In the genomic region with DNA sequence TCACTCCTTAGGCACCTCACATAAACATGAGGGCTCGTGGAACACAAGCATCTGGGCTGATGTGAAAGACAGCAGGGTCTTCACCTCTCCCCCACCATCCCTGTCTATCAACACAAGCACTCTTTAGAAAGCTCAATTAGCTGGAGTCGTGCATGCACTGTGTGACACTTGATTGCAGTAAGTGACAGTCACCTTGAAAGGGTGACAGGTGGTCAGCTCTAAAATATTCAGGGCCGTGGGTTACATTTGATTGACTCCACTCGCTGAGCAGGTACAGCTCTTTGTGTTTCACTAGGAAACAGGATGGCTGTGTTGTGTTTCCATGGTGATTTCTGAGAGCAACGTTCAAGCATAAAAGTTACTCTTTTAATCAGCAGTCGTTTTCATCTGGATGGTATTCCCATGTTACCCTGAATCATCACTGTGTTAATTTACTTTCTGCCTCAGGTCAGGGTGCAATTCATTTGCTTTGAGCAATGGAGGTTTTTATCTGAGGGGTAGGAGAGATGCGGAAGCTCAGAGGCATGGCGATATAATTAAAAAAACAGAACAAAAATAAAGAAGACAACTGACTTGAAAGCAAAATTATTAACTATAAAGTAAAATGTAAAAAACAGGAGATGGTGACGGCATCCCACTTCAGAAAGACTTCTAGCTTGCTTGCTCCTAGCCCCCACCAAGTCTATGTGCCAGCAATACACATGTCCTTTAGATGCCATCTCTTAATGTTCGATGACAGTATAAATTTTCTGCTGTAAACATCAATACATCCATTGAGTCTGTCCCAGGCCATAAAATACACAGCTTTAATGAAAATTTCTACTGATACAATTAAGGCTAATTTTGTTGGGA, we compare ENCODE assay signal across 15 mouse cellular contexts.
DNase-seq lines count a peak whose midpoint lies in the region; ATAC-seq lines count a peak whose summit lies in the region.
"Had no signal": no experiment of that assay in that cellular context is flagged by ENCODE, and none has a peak within 500 bp of the region (broad histone marks: within the 10 kb centered on the region; RNA-seq: fewer than 3 reads in every experiment).

No protein-coding gene starts in this region.

- peak; percentile 27; the same call in 1 of the 2 replicates for ATAC-seq in neural tube, embryonic 11.5 days (ENCODE audit: insufficient read depth, low FRiP score, low TSS enrichment)
- ATAC-seq in hindbrain, embryonic 15.5 days (ENCODE audit: low FRiP score, low read depth): peak; percentile 68
- peak; percentile 68; the same call in 1 of the 2 replicates for ATAC-seq in neural tube, embryonic 12.5 days (ENCODE audit: low FRiP score, low read depth)
- ATAC-seq in erythroblast, adult 5-6 weeks (replicated peaks; ENCODE audit: low FRiP score, poor library complexity, severe bottlenecking): no peak

- 75% methylated on average over 10 of the region's 10 CpGs for WGBS in neural tube, embryonic 11.5 days
- 36% methylated on average over 10 of the region's 10 CpGs for WGBS in hindbrain, embryonic 15.5 days
- 73% methylated on average over 10 of the region's 10 CpGs for whole genome bisulfite sequencing in neural tube, embryonic 12.5 days

- no peaks in the 10 kb centered on the region for H3K36me3 ChIP-seq in neural tube, embryonic 11.5 days (ENCODE audit: control insufficient read depth, insufficient read depth, low read length)
- H3K36me3 ChIP-seq in hindbrain, embryonic 15.5 days: peaks cover 2% of the 10 kb centered on the region; the same call in 1 of the 2 replicates
- no peaks in the 10 kb centered on the region for H3K36me3 ChIP-seq in neural tube, embryonic 12.5 days

- H3K4me3 ChIP-seq in neural tube, embryonic 11.5 days (ENCODE audit: low read depth, low read length): no peak overlapping the region
- H3K4me3 ChIP-seq in hindbrain, embryonic 15.5 days: no peak overlapping the region
- no peak overlapping the region for H3K4me3 ChIP-seq in neural tube, embryonic 12.5 days
- H3K4me3 ChIP-seq: heart, embryonic 13.5 days; limb, embryonic 15.5 days had no signal

- H3K27me3 ChIP-seq in neural tube, embryonic 11.5 days (ENCODE audit: control insufficient read depth, insufficient read depth, low read length): no peaks in the 10 kb centered on the region
- H3K27me3 ChIP-seq in hindbrain, embryonic 15.5 days: no peaks in the 10 kb centered on the region
- H3K27me3 ChIP-seq in neural tube, embryonic 12.5 days (replicated peaks): no peaks in the 10 kb centered on the region
- H3K27me3 ChIP-seq: heart, embryonic 13.5 days; limb, embryonic 15.5 days had no signal

- H3K27ac ChIP-seq in neural tube, embryonic 11.5 days (ENCODE audit: low read depth, low read length): no peak overlapping the region
- peak overlapping the region; percentile 16 for H3K27ac ChIP-seq in hindbrain, embryonic 15.5 days (replicated peaks)
- H3K27ac ChIP-seq in neural tube, embryonic 12.5 days: no peak overlapping the region
- H3K27ac ChIP-seq: heart, embryonic 13.5 days; limb, embryonic 15.5 days had no signal

- no peaks in the 10 kb centered on the region for H3K9me3 ChIP-seq in neural tube, embryonic 11.5 days (ENCODE audit: control insufficient read depth, low read length)
- H3K9me3 ChIP-seq in hindbrain, embryonic 15.5 days: no peaks in the 10 kb centered on the region
- no peaks in the 10 kb centered on the region for H3K9me3 ChIP-seq in neural tube, embryonic 12.5 days
- H3K9me3 ChIP-seq: limb, embryonic 15.5 days had no signal

- no peaks in the 10 kb centered on the region for H3K4me1 ChIP-seq in neural tube, embryonic 11.5 days (ENCODE audit: control insufficient read depth, insufficient read depth, low read length)
- peaks cover 34% of the 10 kb centered on the region for H3K4me1 ChIP-seq in hindbrain, embryonic 15.5 days (replicated peaks)
- no peaks in the 10 kb centered on the region for H3K4me1 ChIP-seq in neural tube, embryonic 12.5 days

- H3K9ac ChIP-seq in neural tube, embryonic 11.5 days (ENCODE audit: low read length): no peak overlapping the region
- no peak overlapping the region for H3K9ac ChIP-seq in hindbrain, embryonic 15.5 days
- no peak overlapping the region for H3K9ac ChIP-seq in neural tube, embryonic 12.5 days
- H3K9ac ChIP-seq: heart, embryonic 13.5 days; limb, embryonic 15.5 days had no signal

- no peak for DNase-seq in neural tube, embryonic 11.5 days (ENCODE audit: low spot score)
- DNase-seq in neural tube, embryonic 10.5 days (ENCODE audit: extremely low spot score, low spot score): no peak
- DNase-seq in c-Kit-positive CD71-positive TER-119-positive erythroid progenitor cells, embryonic 14.5 days (ENCODE audit: low spot score): no peak
- DNase-seq in heart, postnatal 4 days: no peak
- DNase-seq: adrenal gland, adult 2 months; cerebellum, adult 2 months; kidney, adult 2 months; kidney, postnatal 25 days; lung, adult 2 months; thymus, postnatal 36 days had no signal

- H3K4me2 ChIP-seq in neural tube, embryonic 11.5 days (ENCODE audit: low read depth): no peak overlapping the region
- no peak overlapping the region for H3K4me2 ChIP-seq in hindbrain, embryonic 15.5 days
- no peak overlapping the region for H3K4me2 ChIP-seq in neural tube, embryonic 12.5 days (replicated peaks)
- H3K4me2 ChIP-seq: heart, embryonic 13.5 days; limb, embryonic 15.5 days had no signal
